Mouse (Mus musculus) hindbrain, embryonic 12.5 days (tissue): ENCODE data around the gene Sprr2b. TPM values are rescaled to one million over a fixed set of nuclear protein-coding genes. Genes with fewer than 3 reads are reported as not detected.
"Not testable (repeated sequence)": the region's sequence is repeated elsewhere in the genome, so short reads cannot be mapped to it uniquely, and the experiment has no call there.

Experiments
- ATAC-seq: fragments of 200-750 bp; cut with Nextera tagmentation; 2 replicates; pipeline ENCODE4 v1.8.0; 2017; ENCODE audit warnings: moderate TSS enrichment; ENCODE audit not compliant: low FRiP score
- H3K27ac ChIP-seq: fragments of 300-500 bp; sonication (generic); 2 replicates; pipeline ENCODE4 v1.5.1; 2016; ENCODE audit warnings: mild to moderate bottlenecking
- H3K27me3 ChIP-seq: fragments of 300-500 bp; sonication (generic); 2 replicates; pipeline ENCODE4 v1.6.1; 2016; ENCODE audit warnings: mild to moderate bottlenecking
- H3K36me3 ChIP-seq: fragments of 300-500 bp; sonication (generic); 2 replicates; pipeline ENCODE4 v1.6.1; 2016; ENCODE audit warnings: mild to moderate bottlenecking
- H3K4me1 ChIP-seq: fragments of 300-500 bp; sonication (generic); 2 replicates; pipeline ENCODE4 v1.6.1; 2016
- H3K4me2 ChIP-seq: fragments of 300-500 bp; sonication (generic); replicated peaks from 2 replicates; pipeline ENCODE4 v1.6.1; 2016; ENCODE audit warnings: mild to moderate bottlenecking
- H3K4me3 ChIP-seq: fragments of 300-500 bp; sonication (generic); 2 replicates; pipeline ENCODE4 v1.5.1; 2016; ENCODE audit warnings: mild to moderate bottlenecking
- H3K9ac ChIP-seq: fragments of 300-500 bp; sonication (generic); 2 replicates; pipeline ENCODE4 v1.6.1; 2016; ENCODE audit warnings: mild to moderate bottlenecking, moderate library complexity
- H3K9me3 ChIP-seq: fragments of 300-500 bp; sonication (generic); replicated peaks from 2 replicates; pipeline ENCODE4 v1.6.1; 2016; ENCODE audit warnings: mild to moderate bottlenecking
- WGBS: fragments of 180-500 bp; shearing (Covaris S2); methylation state at CpG from one replicate; pipeline ENCODE4 v1.1.7; 2016; 5-methylcytosine and 5-hydroxymethylcytosine counted together
- polyA plus RNA-seq: library from polyadenylated mRNA; unstranded; fragments of >200 nt; fragmentation: Nextera tagmentation; extraction: Ambion mirVana; gene quantifications from 2 replicates; pipeline ENCODE4 v1.2.1, GENCODE M21; 2016

Sprr2b gene
- 2.5 TPM in 2 replicates for polyA plus RNA-seq

DNA sequence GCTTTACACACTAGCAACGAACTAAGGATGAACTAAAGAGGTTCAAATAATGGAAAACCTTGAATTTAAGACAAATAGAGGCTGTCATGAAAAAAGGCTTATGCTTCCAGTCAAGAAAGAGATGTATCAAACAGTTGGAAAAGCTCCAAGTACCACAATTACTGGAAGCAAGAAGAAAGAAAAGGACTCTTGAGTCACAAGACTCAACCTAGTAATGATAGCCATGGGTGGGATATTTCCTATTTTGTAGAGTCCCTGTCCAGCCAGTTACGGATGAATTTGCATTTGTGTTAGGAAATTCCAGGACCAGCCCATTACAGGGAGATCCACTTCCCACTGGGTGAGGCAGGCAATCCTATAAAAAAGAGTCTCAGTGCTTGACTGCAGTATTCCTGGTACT is at the start of gene Sprr2b:
Gene Sprr2b, plus strand, starts transcription at position 301 of the 400 bp plus-strand sequence.
- WGBS, result 80% methylated on average over 2 of the region's 2 CpGs
- Histone ChIP-seq H3K27ac (no peak within 1 kb of the TSS), H3K36me3 (no peaks in the 10 kb centered on the region), H3K27me3 (no peaks in the 10 kb centered on the region), H3K4me2 (no peak within 1 kb of the TSS), H3K4me1 (no peaks in the 10 kb centered on the region), H3K9ac (no peak within 1 kb of the TSS), H3K4me3 (no peak within 1 kb of the TSS), H3K9me3 (no peaks in the 10 kb centered on the region)
- ATAC-seq, result no peak

DNA sequence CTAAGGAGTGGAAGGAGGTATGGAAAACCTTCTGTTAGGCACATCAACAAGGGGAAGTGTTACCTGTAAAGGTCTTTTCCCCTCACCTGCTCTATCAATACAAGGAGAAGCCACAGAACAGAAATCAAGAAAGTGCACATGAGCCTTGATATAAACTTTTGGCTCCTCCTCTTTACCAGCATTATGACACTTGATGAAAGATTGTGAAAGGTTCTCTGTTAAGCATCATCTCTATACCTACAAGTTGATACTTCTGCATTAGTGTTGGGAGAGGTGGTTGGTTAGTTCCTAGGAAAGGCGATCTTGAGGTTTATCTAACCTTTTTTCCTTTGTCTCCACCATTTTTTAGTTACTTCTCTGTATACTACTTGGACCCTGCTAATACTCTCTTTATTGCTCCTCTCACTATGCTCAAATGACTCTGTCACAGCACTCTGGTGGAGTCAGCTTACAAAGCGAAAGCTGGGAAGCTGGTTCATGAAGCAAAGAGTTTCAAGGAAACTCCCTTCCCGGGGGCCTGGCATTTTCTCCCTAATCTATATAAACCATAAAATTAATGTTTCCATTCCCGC is 44.9 kb upstream of the Sprr2b start:
- not testable (repeated sequence) for H3K9ac ChIP-seq, H3K9me3 ChIP-seq, ATAC-seq, H3K4me2 ChIP-seq, H3K27me3 ChIP-seq, H3K4me3 ChIP-seq, H3K27ac ChIP-seq, H3K36me3 ChIP-seq, H3K4me1 ChIP-seq
- WGBS, result no CpG with 5 or more reads among the region's 4 CpGs

DNA sequence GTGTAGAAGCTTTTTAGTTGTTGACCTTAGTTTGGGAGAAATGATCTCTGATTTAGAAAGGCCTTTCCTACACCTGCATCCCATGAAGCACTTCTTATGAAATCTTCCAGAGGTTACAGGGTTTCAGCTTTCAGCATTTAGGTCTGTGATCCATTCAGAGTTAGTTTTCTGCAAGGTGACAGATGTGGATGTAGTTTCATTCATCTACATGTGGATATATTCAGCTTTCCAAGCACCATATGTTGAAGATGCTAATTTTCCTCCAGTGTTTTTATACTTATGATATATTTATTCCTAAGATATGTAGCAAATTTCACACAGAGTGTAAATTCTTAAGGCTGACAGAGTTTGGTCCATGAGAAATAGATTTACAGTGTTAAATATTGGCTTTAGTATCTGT is 42.9 kb upstream of the Sprr2b start:
- H3K36me3 ChIP-seq, H3K9me3 ChIP-seq, ATAC-seq, H3K4me2 ChIP-seq, H3K4me3 ChIP-seq, H3K9ac ChIP-seq, H3K27ac ChIP-seq, H3K4me1 ChIP-seq, H3K27me3 ChIP-seq: not testable (repeated sequence)

DNA sequence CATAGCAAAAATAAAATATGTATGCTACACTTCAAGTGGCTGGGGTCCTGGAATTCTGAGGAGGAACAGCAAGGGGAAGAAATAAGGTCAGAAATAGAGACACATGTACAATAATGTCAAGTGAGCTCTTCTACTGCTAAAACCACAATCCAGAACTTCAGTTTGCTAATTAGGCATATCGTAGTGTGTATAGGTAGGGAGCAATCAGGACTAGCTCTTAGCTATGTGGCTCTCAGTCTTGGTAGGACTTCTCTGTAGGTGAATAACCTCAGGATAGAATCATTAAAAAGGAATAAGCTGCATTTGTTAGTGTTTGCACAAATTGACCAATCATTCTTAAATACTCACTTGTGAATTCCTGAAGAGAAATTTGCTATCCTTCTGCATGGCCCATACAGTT is 42.4 kb upstream of the Sprr2b start:
- not testable (repeated sequence) for H3K27me3 ChIP-seq, H3K36me3 ChIP-seq, H3K27ac ChIP-seq, H3K9me3 ChIP-seq, H3K4me3 ChIP-seq, H3K4me1 ChIP-seq, H3K9ac ChIP-seq, ATAC-seq, H3K4me2 ChIP-seq
- no CpG with 5 or more reads among the region's 1 CpGs for WGBS

DNA sequence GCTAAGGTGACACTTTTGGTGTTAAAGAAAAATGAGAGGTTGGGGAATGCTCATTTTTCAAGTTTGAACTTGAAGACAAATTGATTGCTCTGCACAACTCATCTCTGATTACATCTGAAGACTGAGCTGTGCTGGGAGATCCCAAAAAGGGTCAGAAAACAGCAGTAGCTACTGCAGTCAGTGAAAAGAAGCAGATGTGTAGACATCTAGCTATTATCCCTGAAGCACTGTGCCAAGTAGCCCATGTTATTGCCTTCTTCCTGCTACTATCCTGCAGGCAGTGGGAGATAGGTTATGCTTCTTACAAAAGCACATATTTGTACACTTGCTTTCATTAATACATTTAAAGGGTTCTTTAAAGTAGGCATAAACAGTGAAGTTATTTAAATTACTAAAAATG is 36.8 kb upstream of the Sprr2b start:
- ATAC-seq, result 0 out of 2 replicates have a peak, but pooled peaks have one; percentile 38
- not testable (repeated sequence) for H3K4me3 ChIP-seq, H3K27me3 ChIP-seq, H3K9me3 ChIP-seq, H3K36me3 ChIP-seq, H3K4me1 ChIP-seq, H3K4me2 ChIP-seq, H3K27ac ChIP-seq, H3K9ac ChIP-seq

DNA sequence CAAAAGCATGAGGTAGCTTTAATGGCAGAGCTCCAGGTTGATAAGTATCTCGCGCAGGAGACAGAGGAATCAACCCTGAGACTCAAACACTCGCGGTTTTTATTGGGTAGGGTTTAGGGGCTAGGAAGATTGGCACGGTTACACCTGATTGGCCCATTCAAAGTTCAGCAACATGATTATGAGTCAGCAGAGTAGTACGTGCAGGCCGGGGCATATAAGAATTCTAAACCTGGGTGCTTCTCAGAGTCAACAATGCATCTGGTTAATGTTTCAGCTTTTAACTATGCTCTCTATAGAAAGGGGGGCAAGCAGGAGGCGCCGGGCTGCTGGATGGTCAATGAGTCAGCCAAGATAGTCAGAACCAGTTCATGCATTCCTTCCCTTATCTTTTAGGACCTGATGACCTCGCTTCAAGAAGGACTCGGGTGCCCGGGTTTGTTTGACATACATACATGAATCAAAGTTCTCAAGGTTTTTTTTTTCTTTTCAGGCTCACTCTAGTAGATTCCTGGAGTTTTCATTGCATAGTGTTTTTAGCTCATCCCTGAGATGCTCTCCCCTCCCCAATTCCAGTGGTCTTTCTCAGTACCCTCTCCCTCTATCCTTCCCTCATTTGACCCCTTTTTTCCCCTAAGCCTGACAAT is 35.3 kb upstream of the Sprr2b start:
- not testable (repeated sequence) for H3K9ac ChIP-seq, H3K27ac ChIP-seq, H3K4me1 ChIP-seq, H3K36me3 ChIP-seq, H3K4me2 ChIP-seq, H3K9me3 ChIP-seq, H3K4me3 ChIP-seq, H3K27me3 ChIP-seq, ATAC-seq
- WGBS, result 75% methylated on average over 5 of the region's 12 CpGs

GRCm38 (mm10) chr3:92285101-92285500 is 31.3 kb upstream of the Sprr2b start, which contains the start of gene Sprr2a3:
Gene Sprr2a3 (plus strand): TSS chr3:92285417.
- ATAC-seq, H3K4me3 ChIP-seq: not testable (repeated sequence)
- 97% methylated on average over 1 of the region's 1 CpGs for WGBS

GRCm38 (mm10) chr3:92288489-92288888 is 27.9 kb upstream of the Sprr2b start:
- not testable (repeated sequence) for H3K4me1 ChIP-seq, H3K27me3 ChIP-seq, H3K4me3 ChIP-seq, H3K36me3 ChIP-seq, H3K9ac ChIP-seq, H3K9me3 ChIP-seq, H3K27ac ChIP-seq, ATAC-seq, H3K4me2 ChIP-seq
- WGBS, result 63% methylated on average over 3 of the region's 6 CpGs

More at GRCm38 (mm10) chr3:92285101-92285500, 31.3 kb upstream of the Sprr2b start, which contains the start of gene Sprr2a3:
- not testable (repeated sequence) for H3K4me2 ChIP-seq, H3K9me3 ChIP-seq, H3K9ac ChIP-seq, H3K4me1 ChIP-seq, H3K36me3 ChIP-seq, H3K27ac ChIP-seq, H3K27me3 ChIP-seq

DNA sequence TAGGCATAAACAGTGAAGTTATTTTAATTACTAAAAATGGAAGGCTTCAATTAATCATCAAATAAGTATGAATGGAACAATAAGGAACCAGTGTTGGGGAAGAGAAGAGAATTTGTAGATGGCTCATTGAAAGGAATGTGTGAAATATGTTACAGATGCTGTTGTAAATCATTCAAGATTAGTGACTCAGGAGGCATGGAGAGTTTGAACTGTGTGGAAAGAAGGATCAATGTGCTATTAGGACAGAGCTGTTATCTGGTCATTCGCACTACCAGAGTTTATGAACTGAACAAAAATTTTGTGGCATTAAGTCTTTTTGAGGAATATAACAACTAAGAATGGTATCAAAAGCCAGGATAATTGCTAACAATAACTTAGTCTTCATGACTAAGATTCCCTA is 9.0 kb upstream of the Sprr2b start:
- Histone ChIP-seq H3K4me3 (no peak overlapping the region), H3K27ac (no peak overlapping the region), H3K4me2 (no peak overlapping the region), H3K36me3 (no peaks in the 10 kb centered on the region), H3K27me3 (no peaks in the 10 kb centered on the region), H3K9me3 (no peaks in the 10 kb centered on the region), H3K9ac (no peak overlapping the region), H3K4me1 (no peaks in the 10 kb centered on the region)
- WGBS, result 93% methylated on average over 1 of the region's 1 CpGs
- ATAC-seq, result no peak

- no peak for ATAC-seq
- 62% methylated on average over 2 of the region's 2 CpGs for WGBS
- no peaks in the 10 kb centered on the region for H3K4me1 ChIP-seq
- H3K27ac ChIP-seq, result no peak overlapping the region
- H3K4me3 ChIP-seq, result no peak overlapping the region
- H3K4me2 ChIP-seq, result no peak overlapping the region
- H3K36me3 ChIP-seq, result no peaks in the 10 kb centered on the region
- H3K9ac ChIP-seq, result no peak overlapping the region
- no peaks in the 10 kb centered on the region for H3K9me3 ChIP-seq
- H3K27me3 ChIP-seq, result no peaks in the 10 kb centered on the region
Observed at GRCm38 (mm10) chr3:92317384-92317783, 964 bp downstream of the Sprr2b start.

- H3K27me3 ChIP-seq, result no peaks in the 10 kb centered on the region
- H3K4me3 ChIP-seq, result no peak overlapping the region
- WGBS, result 81% methylated on average over 1 of the region's 1 CpGs
- no peak for ATAC-seq
- no peaks in the 10 kb centered on the region for H3K4me1 ChIP-seq
- H3K27ac ChIP-seq, result no peak overlapping the region
- H3K4me2 ChIP-seq, result no peak overlapping the region
- no peak overlapping the region for H3K9ac ChIP-seq
- no peaks in the 10 kb centered on the region for H3K36me3 ChIP-seq
- H3K9me3 ChIP-seq, result no peaks in the 10 kb centered on the region
Observed at GRCm38 (mm10) chr3:92336278-92336677, 19.9 kb downstream of the Sprr2b start.

DNA sequence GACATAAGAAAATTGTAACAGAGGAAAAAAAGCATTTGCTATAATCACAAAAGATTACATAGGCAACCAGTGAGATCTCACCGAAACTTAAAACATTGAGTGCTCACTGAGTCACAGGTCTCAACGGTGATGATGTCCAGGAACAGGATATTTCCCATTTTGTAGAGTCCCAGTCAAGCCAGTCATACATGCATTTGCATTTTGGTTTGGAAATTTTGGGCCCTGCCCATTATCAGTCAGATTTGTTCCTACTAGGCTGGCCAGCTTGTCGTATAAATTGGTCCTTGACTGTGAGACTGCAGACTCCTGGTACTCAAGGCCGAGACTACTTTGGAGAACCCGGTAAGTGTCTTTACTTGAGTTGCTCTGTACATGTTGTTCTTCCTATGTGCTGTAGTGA is 22.4 kb downstream of the Sprr2b start, which contains the start of gene Sprr2d:
Gene Sprr2d, plus strand, starts transcription at position 301 of the 400 bp plus-strand sequence.
- WGBS, result 86% methylated on average over 5 of the region's 5 CpGs

DNA sequence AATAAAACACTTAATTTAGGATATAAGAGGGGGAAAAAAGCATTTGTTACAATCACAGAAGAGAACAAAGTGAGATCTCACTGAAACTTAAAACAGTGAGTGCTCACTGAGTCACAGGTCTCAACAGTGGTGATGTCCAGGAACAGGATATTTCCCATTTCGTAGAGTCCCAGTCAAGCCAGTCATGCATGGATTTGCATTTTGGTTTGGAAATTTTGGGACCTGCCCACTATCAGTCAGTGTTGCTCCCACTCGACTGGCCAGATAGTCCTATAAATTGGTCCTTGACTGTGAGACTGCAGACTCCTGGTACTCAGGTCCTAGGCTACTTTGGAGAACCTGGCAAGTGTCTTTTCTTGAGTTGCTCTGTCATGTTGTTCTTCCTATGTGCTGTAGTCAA is 35.4 kb downstream of the Sprr2b start, which contains the start of gene Sprr2e:
Gene Sprr2e, plus strand, starts transcription at position 301 of the 400 bp plus-strand sequence.
- Histone ChIP-seq H3K9me3 (no peaks in the 10 kb centered on the region), H3K4me2 (no peak within 1 kb of the TSS), H3K36me3 (no peaks in the 10 kb centered on the region), H3K4me1 (no peaks in the 10 kb centered on the region), H3K27ac (no peak within 1 kb of the TSS), H3K4me3 (no peak within 1 kb of the TSS), H3K9ac (no peak within 1 kb of the TSS), H3K27me3 (no peaks in the 10 kb centered on the region)
- no peak for ATAC-seq
- WGBS, result 83% methylated on average over 2 of the region's 2 CpGs

More for the DNA sequence above, 22.4 kb downstream of the Sprr2b start, which contains the start of gene Sprr2d:
- no peaks in the 10 kb centered on the region for H3K36me3 ChIP-seq
- no peak within 1 kb of the TSS for H3K27ac ChIP-seq
- H3K4me3 ChIP-seq, result no peak within 1 kb of the TSS
- no peaks in the 10 kb centered on the region for H3K9me3 ChIP-seq
- ATAC-seq, result no peak
- H3K9ac ChIP-seq, result no peak within 1 kb of the TSS
- H3K4me1 ChIP-seq, result no peaks in the 10 kb centered on the region
- no peaks in the 10 kb centered on the region for H3K27me3 ChIP-seq
- H3K4me2 ChIP-seq, result no peak within 1 kb of the TSS
